Mouse (Mus musculus): ENCODE measurements around the gene Nccrp1.

GRCm38 (mm10) chr7:28567539-28567938 lies 20.5 kb upstream of the Nccrp1 start:
- TF ChIP-seq CTCF (IDR thresholded peaks at IDR 0.05; ENCODE audit: control insufficient read depth, insufficient read depth, insufficient replicate concordance, low read depth, low read length) (no peak), POLR2A (IDR thresholded peaks at IDR 0.05; ENCODE audit: control insufficient read depth, low read depth, low read length) (no peak)

Measured in testis, adult 2 months (tissue).